Mouse (Mus musculus) central nervous system, embryonic 14 days (tissue): ENCODE measurements around the gene Fam170b. TPM values are rescaled to one million over a fixed set of nuclear protein-coding genes. Genes with fewer than 3 reads are reported as not detected.

Experiments
- polyA plus RNA-seq: library from polyadenylated mRNA; depleted of rRNA; stranded (reverse); fragments of >200 nt; gene quantifications from 2 replicates; pipeline ENCODE4 v1.2.3, GENCODE M21; 2012; rRNA removed

Gene Fam170b
- polyA plus RNA-seq: not detected in 2 replicates

DNA sequence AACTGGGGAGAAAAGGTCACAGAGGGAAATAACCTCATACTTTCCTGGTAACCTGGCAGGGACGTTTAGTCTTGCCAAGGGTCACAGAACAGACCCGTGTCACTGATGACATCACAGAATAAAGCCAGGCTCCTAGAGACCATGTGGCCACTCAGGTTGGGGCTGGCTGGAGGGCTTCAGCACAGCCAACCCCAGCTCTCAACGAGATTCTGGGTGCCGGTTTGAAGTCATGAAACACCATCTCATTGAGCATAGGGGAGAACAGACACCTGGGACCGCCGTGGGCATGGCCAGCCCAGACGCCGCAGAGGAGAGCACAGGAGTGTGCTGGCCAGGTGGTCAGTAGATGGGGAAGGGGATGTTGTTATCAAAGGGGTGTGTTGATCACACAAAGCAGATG, at the start of gene Fam170b:
Gene Fam170b (plus strand): TSS at position 116 of the 400 bp plus-strand sequence.

DNA sequence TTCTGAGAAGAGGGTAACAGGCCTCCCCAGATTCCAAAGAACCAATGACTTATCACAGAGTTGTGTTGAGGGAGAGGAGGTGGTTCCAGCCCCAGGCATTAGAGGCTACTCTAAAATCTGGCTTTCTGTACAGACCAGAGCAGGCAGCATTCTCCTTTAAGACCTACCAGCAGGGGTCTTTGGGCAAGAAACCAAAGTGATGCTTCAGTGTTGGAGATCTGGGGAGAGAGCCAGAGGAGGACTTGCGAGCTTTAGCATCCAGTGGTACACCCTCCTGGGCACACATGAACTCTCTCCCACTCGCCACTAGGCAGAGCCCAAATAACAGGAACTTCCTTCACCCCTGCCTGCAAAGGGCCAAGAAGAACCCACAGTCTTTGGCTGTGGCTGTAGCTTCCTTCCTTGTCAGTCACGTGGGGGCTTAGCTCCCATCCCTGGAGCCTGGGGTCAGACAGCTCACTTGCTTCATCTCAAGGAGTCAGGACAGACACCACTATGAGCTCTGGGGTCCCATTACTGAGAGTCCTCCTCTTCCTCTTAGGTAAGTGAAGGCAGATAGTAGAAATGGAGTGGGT, 48.1 kb upstream of the Fam170b start, which contains the start of gene Tmem273:
Gene Tmem273 (plus strand): TSS at position 408 of the 575 bp plus-strand sequence.

DNA sequence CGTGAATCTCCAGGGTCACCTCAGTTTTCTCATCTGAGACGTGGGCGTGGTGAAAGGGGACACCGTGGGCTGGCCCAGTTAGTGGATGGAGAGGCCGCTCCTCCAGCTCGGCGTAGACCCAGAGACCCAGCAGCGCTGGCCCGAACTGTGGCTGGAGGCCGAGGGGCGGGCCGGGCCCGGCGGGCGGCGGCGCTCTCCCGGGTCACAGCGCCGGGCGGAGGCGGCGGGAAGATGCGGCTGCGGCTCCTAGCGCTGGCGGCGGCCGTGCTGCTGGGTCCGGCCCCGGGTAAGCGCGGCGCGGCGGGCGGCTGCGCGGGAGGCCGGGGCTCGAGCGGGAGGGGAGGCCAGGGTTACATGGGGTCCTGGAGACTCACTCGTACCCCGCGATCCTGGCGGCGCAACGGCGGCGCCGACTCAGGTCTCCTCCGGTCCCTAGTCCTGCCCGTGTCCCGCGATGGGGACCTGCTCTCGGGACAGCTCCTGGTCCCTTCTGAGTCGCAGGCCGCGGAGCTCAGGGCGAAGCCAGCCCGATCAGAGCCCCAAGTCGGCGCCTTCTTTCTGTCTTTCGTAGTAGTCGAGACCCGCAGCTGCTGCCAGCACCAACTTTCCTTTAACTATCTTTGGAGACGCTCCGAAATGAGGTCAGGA, 23.0 kb downstream of the Fam170b start, which contains the start of gene Vstm4:
Gene Vstm4 (plus strand): TSS at position 76 of the 648 bp plus-strand sequence.

Other genes with a start within 250 kb of the Fam170b start
- 5.5 and 7.8 TPM in 2 replicates for gene Prrxl1, start 234.6 kb upstream of the Fam170b start, polyA plus RNA-seq
- 0.15 and 0.20 TPM in 2 replicates for gene 3425401B19Rik, start 148.7 kb upstream of the Fam170b start, polyA plus RNA-seq
- gene Tmem273, start 48.0 kb upstream of the Fam170b start, polyA plus RNA-seq: 0.41 and 1.1 TPM in 2 replicates
- 4.9 and 7.6 TPM in 2 replicates for gene Vstm4, start 22.8 kb downstream of the Fam170b start, polyA plus RNA-seq
- gene Lrrc18, start 157.4 kb downstream of the Fam170b start, polyA plus RNA-seq: 0.43 and 0.60 TPM in 2 replicates